In genomic region chr1:64019127-64019635, GRCm38 (mm10) we compare ENCODE assay signal across 10 mouse cellular contexts.
DNase-seq lines count a peak whose midpoint lies in the region; ATAC-seq and TF ChIP-seq lines count a peak whose summit lies in the region.
"Had no signal": no experiment of that assay in that cellular context is flagged by ENCODE, and none has a peak within 500 bp of the region (broad histone marks: within the 10 kb centered on the region; RNA-seq: fewer than 3 reads in every experiment).

No protein-coding gene starts in this region.

- no peak overlapping the region for H3K9ac ChIP-seq in forebrain, embryonic 13.5 days
- H3K9ac ChIP-seq in limb, embryonic 14.5 days (ENCODE audit: low read depth, low read length, severe bottlenecking), result no peak overlapping the region
- H3K9ac ChIP-seq: liver, embryonic 15.5 days had no signal

- H3K36me3 ChIP-seq in forebrain, embryonic 10.5 days (replicated peaks), result no peaks in the 10 kb centered on the region
- H3K36me3 ChIP-seq in forebrain, embryonic 13.5 days (ENCODE audit: poor library complexity, severe bottlenecking), result no peaks in the 10 kb centered on the region
- no peaks in the 10 kb centered on the region for H3K36me3 ChIP-seq in limb, embryonic 14.5 days (ENCODE audit: control insufficient read depth, insufficient read depth, low read length)
- H3K36me3 ChIP-seq: G1E; liver, embryonic 15.5 days had no signal

- 81% methylated on average over 6 of the region's 6 CpGs for WGBS in forebrain, embryonic 10.5 days
- WGBS in forebrain, embryonic 13.5 days, result 72% methylated on average over 6 of the region's 6 CpGs
- 42% methylated on average over 6 of the region's 6 CpGs for WGBS in limb, embryonic 14.5 days

- no peak for ATAC-seq in forebrain, embryonic 13.5 days
- no peak for ATAC-seq in limb, embryonic 14.5 days (ENCODE audit: low FRiP score, low read depth)

- TF ChIP-seq POLR2A in limb, embryonic 14.5 days (IDR thresholded peaks at IDR 0.05; ENCODE audit: borderline replicate concordance, extremely low read depth, insufficient read depth, insufficient read length), result no peak

- H3K4me2 ChIP-seq in forebrain, embryonic 13.5 days, result no peak overlapping the region
- H3K4me2 ChIP-seq in limb, embryonic 14.5 days (replicated peaks; ENCODE audit: low read depth, low read length, severe bottlenecking), result no peak overlapping the region

- H3K4me1 ChIP-seq in forebrain, embryonic 10.5 days, result peaks cover 33% of the 10 kb centered on the region
- peaks cover 22% of the 10 kb centered on the region for H3K4me1 ChIP-seq in forebrain, embryonic 13.5 days
- H3K4me1 ChIP-seq in brown adipose tissue, adult 24 weeks (ENCODE audit: control insufficient read depth, insufficient read depth, insufficient read length, low read length), result peaks cover 7% of the 10 kb centered on the region
- H3K4me1 ChIP-seq in limb, embryonic 14.5 days (ENCODE audit: control insufficient read depth, insufficient read depth, low read length), result peaks cover 31% of the 10 kb centered on the region

- no peak overlapping the region for H3K4me3 ChIP-seq in forebrain, embryonic 10.5 days
- no peak overlapping the region for H3K4me3 ChIP-seq in forebrain, embryonic 13.5 days
- H3K4me3 ChIP-seq in brown adipose tissue, adult 24 weeks (ENCODE audit: insufficient read depth, low read depth, low read length), result no peak overlapping the region
- no peak overlapping the region for H3K4me3 ChIP-seq in limb, embryonic 14.5 days (replicated peaks; ENCODE audit: low read length)
- H3K4me3 ChIP-seq: liver, embryonic 15.5 days had no signal

- H3K9me3 ChIP-seq in forebrain, embryonic 10.5 days, result no peaks in the 10 kb centered on the region
- H3K9me3 ChIP-seq in forebrain, embryonic 13.5 days (replicated peaks), result no peaks in the 10 kb centered on the region
- H3K9me3 ChIP-seq in limb, embryonic 14.5 days (ENCODE audit: control insufficient read depth, low read length), result no peaks in the 10 kb centered on the region
- H3K9me3 ChIP-seq: G1E; liver, embryonic 15.5 days had no signal

- no peak for DNase-seq in forebrain, embryonic 10.5 days (ENCODE audit: extremely low spot score, low spot score)
- peak; percentile 28 for DNase-seq in kidney, adult 9 months
- DNase-seq in kidney, adult 8-10 months, result no peak
- no peak for DNase-seq in limb, embryonic 14.5 days (ENCODE audit: low spot score)
- no peak for DNase-seq in cerebellum, adult 11 months
- no peak for DNase-seq in thymus, postnatal 4 days

- H3K27ac ChIP-seq in forebrain, embryonic 10.5 days, result 0 out of 2 replicates have a peak overlapping the region, but pooled peaks have one; percentile 2
- H3K27ac ChIP-seq in forebrain, embryonic 13.5 days, result no peak overlapping the region
- H3K27ac ChIP-seq in brown adipose tissue, adult 24 weeks (replicated peaks; ENCODE audit: low read depth, low read length), result peak overlapping the region; percentile 72
- peak overlapping the region; percentile 16; the same call in 1 of the 2 replicates for H3K27ac ChIP-seq in limb, embryonic 14.5 days (replicated peaks; ENCODE audit: low read depth, low read length)
- H3K27ac ChIP-seq: liver, embryonic 15.5 days had no signal

- 0 out of 2 replicates have a peak, but pooled peaks cover 6% of the 10 kb centered on the region for H3K27me3 ChIP-seq in forebrain, embryonic 10.5 days (ENCODE audit: poor library complexity, severe bottlenecking)
- H3K27me3 ChIP-seq in forebrain, embryonic 13.5 days, result no peaks in the 10 kb centered on the region
- H3K27me3 ChIP-seq in limb, embryonic 14.5 days (ENCODE audit: control insufficient read depth, insufficient read depth, low read length), result no peaks in the 10 kb centered on the region
- H3K27me3 ChIP-seq: liver, embryonic 15.5 days had no signal
